Mouse (Mus musculus) small intestine, adult 2 months (tissue): ENCODE results near the gene Nrxn1.

ENCODE experiments used
- CTCF ChIP-seq: fragments of 200-500 bp; IDR thresholded peaks from 2 replicates; pipeline ENCODE4 v1.5.1; 2012; ENCODE audit warnings: low read depth, mild to moderate bottlenecking, control low read depth, inconsistent platforms, low read length, moderate library complexity, mixed read lengths; ENCODE audit not compliant: insufficient replicate concordance, insufficient read length; ENCODE audit errors: extremely low read depth
- POLR2A ChIP-seq: fragments of 200-500 bp; IDR thresholded peaks from 2 replicates; pipeline ENCODE4 v1.6.1; 2012; ENCODE audit warnings: low read depth, mild to moderate bottlenecking, control low read depth, inconsistent platforms, low read length, moderate library complexity

DNA sequence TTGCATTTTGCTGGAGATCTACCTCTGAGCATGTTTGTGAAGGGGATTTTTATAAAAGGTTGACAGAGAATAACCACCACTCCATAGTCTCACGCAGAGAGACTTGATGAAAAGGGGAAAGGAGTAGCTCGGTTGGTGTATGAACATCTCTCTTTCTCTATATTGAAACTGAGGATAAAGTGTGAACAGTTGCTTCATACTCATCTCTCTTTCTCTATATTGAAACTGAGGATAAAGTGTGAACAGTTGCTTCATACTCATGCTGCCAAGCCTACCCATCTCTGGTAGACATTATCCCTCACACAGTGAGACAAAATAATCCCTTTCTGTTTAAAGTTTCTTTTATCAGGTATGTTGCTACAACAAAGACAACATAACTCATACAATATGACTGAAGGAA, 854.4 kb downstream of the Nrxn1 start:
- TF ChIP-seq POLR2A (no peak), CTCF (no peak)
